9 mouse cellular contexts compared by ENCODE assay signal in genomic region chr16:26967967-26968366, GRCm38 (mm10). TPM values are rescaled to one million over a fixed set of nuclear protein-coding genes. Genes with fewer than 3 reads are reported as not detected.
A peak's percentile ranks its signal among the peaks of the same experiment; 100 is the strongest.
DNase-seq lines count a peak whose midpoint lies in the region; ATAC-seq lines count a peak whose summit lies in the region.
"Had no signal": no experiment of that assay in that cellular context is flagged by ENCODE, and none has a peak within 500 bp of the region (broad histone marks: within the 10 kb centered on the region; RNA-seq: fewer than 3 reads in every experiment).

No protein-coding gene starts in this region.

- 0 out of 2 replicates have a peak, but pooled peaks have one; percentile 34 for ATAC-seq in embryonic facial prominence, embryonic 11.5 days (replicated peaks; ENCODE audit: insufficient number of reproducible peaks, low FRiP score, low TSS enrichment, low read depth)
- no peak; the same call in 1 of the 2 replicates for ATAC-seq in hindbrain, embryonic 14.5 days (ENCODE audit: low FRiP score)
- no peak for ATAC-seq in limb, embryonic 11.5 days (ENCODE audit: insufficient number of reproducible peaks, low FRiP score, low TSS enrichment, low read depth)

- peak overlapping the region; percentile 32 for H3K4me3 ChIP-seq in embryonic facial prominence, embryonic 11.5 days (ENCODE audit: low read depth, low read length)
- peak overlapping the region; percentile 36 for H3K4me3 ChIP-seq in hindbrain, embryonic 14.5 days (replicated peaks; ENCODE audit: low read length)
- H3K4me3 ChIP-seq in limb, embryonic 11.5 days (ENCODE audit: low read depth, low read length) = peak overlapping the region; percentile 35

- no peaks in the 10 kb centered on the region; the same call in 1 of the 2 replicates for H3K4me1 ChIP-seq in embryonic facial prominence, embryonic 11.5 days (ENCODE audit: control insufficient read depth, insufficient read depth, low read length)
- no peaks in the 10 kb centered on the region for H3K4me1 ChIP-seq in hindbrain, embryonic 14.5 days (replicated peaks; ENCODE audit: control insufficient read depth, insufficient read depth, low read length)
- no peaks in the 10 kb centered on the region for H3K4me1 ChIP-seq in limb, embryonic 11.5 days (ENCODE audit: control insufficient read depth, insufficient read depth, low read length)

- H3K9me3 ChIP-seq in embryonic facial prominence, embryonic 11.5 days (replicated peaks; ENCODE audit: control insufficient read depth, low read length) = no peaks in the 10 kb centered on the region
- H3K9me3 ChIP-seq in hindbrain, embryonic 14.5 days (ENCODE audit: control insufficient read depth, low read length) = no peaks in the 10 kb centered on the region
- no peaks in the 10 kb centered on the region for H3K9me3 ChIP-seq in limb, embryonic 11.5 days (ENCODE audit: control insufficient read depth, low read length)

- DNase-seq in ovary, postnatal 36 days (ENCODE audit: low spot score) = peak; percentile 39
- DNase-seq in ovary, postnatal 14 days (ENCODE audit: low spot score) = no peak
- DNase-seq in embryonic facial prominence, embryonic 11.5 days (ENCODE audit: low spot score) = peak; percentile 6
- DNase-seq in hindbrain, embryonic 14.5 days (ENCODE audit: low spot score) = no peak
- DNase-seq in limb, embryonic 11.5 days (ENCODE audit: low spot score) = peak; percentile 40
- peak; percentile 31 for DNase-seq in neural tube, embryonic 10.5 days (ENCODE audit: extremely low spot score, low spot score)
- DNase-seq in T-cell, adult 2 months (ENCODE audit: low spot score) = no peak
- no peak for DNase-seq in urinary bladder, adult 2 months (ENCODE audit: low spot score)

- WGBS in embryonic facial prominence, embryonic 11.5 days = under 1% methylated on average over 28 of the region's 28 CpGs
- 2% methylated on average over 28 of the region's 28 CpGs for WGBS in hindbrain, embryonic 14.5 days
- under 1% methylated on average over 28 of the region's 28 CpGs for WGBS in limb, embryonic 11.5 days

- H3K27ac ChIP-seq in embryonic facial prominence, embryonic 11.5 days (replicated peaks; ENCODE audit: low read depth, low read length) = no peak overlapping the region
- no peak overlapping the region for H3K27ac ChIP-seq in hindbrain, embryonic 14.5 days
- H3K27ac ChIP-seq in limb, embryonic 11.5 days (replicated peaks; ENCODE audit: low read depth, low read length) = no peak overlapping the region
- H3K27ac ChIP-seq: liver, embryonic 14.5 days had no signal

- H3K4me2 ChIP-seq in embryonic facial prominence, embryonic 11.5 days (ENCODE audit: low read depth, low read length) = peak overlapping the region; percentile 70
- H3K4me2 ChIP-seq in hindbrain, embryonic 14.5 days (replicated peaks) = peak overlapping the region; percentile 67
- peak overlapping the region; percentile 79 for H3K4me2 ChIP-seq in limb, embryonic 11.5 days (ENCODE audit: low read depth, severe bottlenecking)

- no peaks in the 10 kb centered on the region for H3K36me3 ChIP-seq in embryonic facial prominence, embryonic 11.5 days (replicated peaks; ENCODE audit: control insufficient read depth, insufficient read depth, low read depth, low read length)
- H3K36me3 ChIP-seq in hindbrain, embryonic 14.5 days (replicated peaks; ENCODE audit: control insufficient read depth, insufficient read depth) = no peaks in the 10 kb centered on the region
- no peaks in the 10 kb centered on the region for H3K36me3 ChIP-seq in limb, embryonic 11.5 days (ENCODE audit: control insufficient read depth, insufficient read depth, low read length)

- peaks cover 2% of the 10 kb centered on the region; the same call in 1 of the 2 replicates for H3K27me3 ChIP-seq in embryonic facial prominence, embryonic 11.5 days (ENCODE audit: control insufficient read depth, insufficient read depth, low read length)
- H3K27me3 ChIP-seq in hindbrain, embryonic 14.5 days (ENCODE audit: control insufficient read depth, insufficient read depth, low read length) = 0 out of 2 replicates have a peak, but pooled peaks cover 12% of the 10 kb centered on the region
- H3K27me3 ChIP-seq in limb, embryonic 11.5 days (ENCODE audit: control insufficient read depth, insufficient read depth, low read length) = 0 out of 2 replicates have a peak, but pooled peaks cover 6% of the 10 kb centered on the region

- H3K9ac ChIP-seq in embryonic facial prominence, embryonic 11.5 days (replicated peaks; ENCODE audit: low read length) = peak overlapping the region; percentile 43
- peak overlapping the region; percentile 48; the same call in 1 of the 2 replicates for H3K9ac ChIP-seq in hindbrain, embryonic 14.5 days
- no peak overlapping the region for H3K9ac ChIP-seq in limb, embryonic 11.5 days (ENCODE audit: low read length)
- H3K9ac ChIP-seq: liver, embryonic 14.5 days had no signal

RNA-seq across cellular contexts. Expression of gene Gmnc, which starts 23.5 kb away (rescaled TPM):
- not detected in 2 replicates for polyA plus RNA-seq in embryonic facial prominence, embryonic 11.5 days (2014; fragmentation: Nextera tagmentation; extraction: Ambion mirVana)
- 1.1 and 2.1 TPM in 2 replicates for polyA plus RNA-seq in hindbrain, embryonic 14.5 days (2014; fragmentation: Nextera tagmentation; extraction: Ambion mirVana)
- 0.07 and 0.13 TPM in 2 replicates for polyA plus RNA-seq in limb, embryonic 11.5 days (2014; fragmentation: Nextera tagmentation; extraction: Ambion mirVana)
- polyA plus RNA-seq in urinary bladder, adult 2 months (2012; rRNA removed) = 0.01 and 0.07 TPM in 2 replicates

Comparison
In these comparisons a context has a peak if more than half of its experiments do, and no peak if none do; other contexts are left out.
1. DNase-seq: peak in ovary, postnatal 36 days (single experiment), embryonic facial prominence, embryonic 11.5 days (single experiment), limb, embryonic 11.5 days (single experiment) and neural tube, embryonic 10.5 days (single experiment); none in ovary, postnatal 14 days (single experiment), hindbrain, embryonic 14.5 days (single experiment), T-cell, adult 2 months (single experiment) and urinary bladder, adult 2 months (single experiment).
2. Peak in every context shown above with its lines, with median percentiles within 50 percentile points of each other: H3K4me2 ChIP-seq and H3K4me3 ChIP-seq.